Mouse (Mus musculus) Muller cell, postnatal 12 days (primary cell): ENCODE results near the gene Prrt2.

Experiments used
- DNase-seq: peaks from one replicate; pipeline ENCODE4 v3.0.0-alpha.2; 2015; ENCODE audit errors: inconsistent ontology term

Prrt2 gene

GRCm38 (mm10) chr7:127020901-127021562 lies at the start of gene Prrt2, which contains the start of gene Gm42742:
Prrt2 (minus strand) TSS chr7:127021211.
Gm42742 (minus strand) TSS chr7:127021097.
- DNase-seq, result peak; percentile 78

GRCm38 (mm10) chr7:127066317-127066716 lies 45.3 kb upstream of the Prrt2 start:
- no peak for DNase-seq

- DNase-seq, result no peak
Observed at GRCm38 (mm10) chr7:127065538-127065937, 44.5 kb upstream of the Prrt2 start.

- DNase-seq, result no peak
Observed at GRCm38 (mm10) chr7:127055026-127055585, 34.1 kb upstream of the Prrt2 start.

GRCm38 (mm10) chr7:127041851-127042672 lies 21.1 kb upstream of the Prrt2 start, which contains the start of gene Kif22:
Kif22 (minus strand) TSS chr7:127042471.
- peak; percentile 89 for DNase-seq

GRCm38 (mm10) chr7:127031244-127031643 lies 10.2 kb upstream of the Prrt2 start:
- no peak for DNase-seq

- DNase-seq, result no peak
Observed at GRCm38 (mm10) chr7:127030172-127030571, 9.2 kb upstream of the Prrt2 start.

GRCm38 (mm10) chr7:127027885-127028284 lies 6.9 kb upstream of the Prrt2 start:
- DNase-seq, result peak; percentile 38

GRCm38 (mm10) chr7:127026984-127027726 lies 6.1 kb upstream of the Prrt2 start, which contains the start of gene Maz:
Maz (minus strand) TSS chr7:127027037.
- peak; percentile 100 for DNase-seq

GRCm38 (mm10) chr7:127026616-127026983 lies 5.6 kb upstream of the Prrt2 start:
- DNase-seq, result no peak

- no peak for DNase-seq
Observed at GRCm38 (mm10) chr7:127026161-127026600, 5.2 kb upstream of the Prrt2 start.

GRCm38 (mm10) chr7:127025556-127026160 lies 4.6 kb upstream of the Prrt2 start:
- DNase-seq, result peak; percentile 65

- DNase-seq, result peak; percentile 82
Observed at GRCm38 (mm10) chr7:127024755-127025555, 3.9 kb upstream of the Prrt2 start.

- no peak for DNase-seq
Observed at GRCm38 (mm10) chr7:127023896-127024690, 3.1 kb upstream of the Prrt2 start.

GRCm38 (mm10) chr7:127023272-127023691 lies 2.3 kb upstream of the Prrt2 start:
- no peak for DNase-seq

- DNase-seq, result no peak
Observed at GRCm38 (mm10) chr7:127022528-127023271, 1.7 kb upstream of the Prrt2 start.

- no peak for DNase-seq
Observed at GRCm38 (mm10) chr7:127021563-127022527, 834 bp upstream of the Prrt2 start.

- DNase-seq, result peak; percentile 29
Observed at GRCm38 (mm10) chr7:127020491-127020890, 520 bp downstream of the Prrt2 start.
